ENCODE assay signal across 12 mouse cellular contexts in genomic region chr9:27658001-27658400, GRCm38 (mm10).
"Had no signal": no experiment of that assay in that cellular context is flagged by ENCODE, and none has a peak within 500 bp of the region (broad histone marks: within the 10 kb centered on the region; RNA-seq: fewer than 3 reads in every experiment).

No protein-coding gene starts in this region.

- DNase-seq: left cerebral cortex, postnatal 4 days; liver; liver, embryonic 13.5 days; liver, postnatal 0 days; lung, adult 18-20 months; lung, adult 2 months; lung, embryonic 14.5 days; lung, postnatal 10 days; lung, postnatal 14 days; lung, postnatal 36 days; lung, postnatal 4 days; midbrain, embryonic 14.5 days had no signal
